Mouse (Mus musculus) midbrain, embryonic 15.5 days (tissue): Measurements from ENCODE around the gene Mx1. TPM values are rescaled to one million over a fixed set of nuclear protein-coding genes. Genes with fewer than 3 reads are reported as not detected.

Experiments used
- ATAC-seq: fragments of 200-750 bp; cut with Nextera tagmentation; replicated peaks from 2 replicates; pipeline ENCODE4 v1.8.0; 2017; ENCODE audit warnings: moderate TSS enrichment
- H3K27ac ChIP-seq: fragments of 300-500 bp; sonication (generic); 2 replicates; pipeline ENCODE4 v1.5.1; 2015; ENCODE audit warnings: mild to moderate bottlenecking, inconsistent platforms
- H3K27me3 ChIP-seq: fragments of 300-500 bp; sonication (generic); replicated peaks from 2 replicates; pipeline ENCODE4 v1.6.1; 2015; ENCODE audit warnings: inconsistent platforms
- H3K36me3 ChIP-seq: fragments of 300-500 bp; sonication (generic); replicated peaks from 2 replicates; pipeline ENCODE4 v1.6.1; 2015; ENCODE audit warnings: inconsistent platforms
- H3K4me1 ChIP-seq: fragments of 300-500 bp; sonication (generic); 2 replicates; pipeline ENCODE4 v1.6.1; 2015; ENCODE audit warnings: inconsistent platforms
- H3K4me2 ChIP-seq: fragments of 300-500 bp; sonication (generic); 2 replicates; pipeline ENCODE4 v1.6.1; 2015; ENCODE audit warnings: inconsistent platforms, mild to moderate bottlenecking, moderate library complexity
- H3K4me3 ChIP-seq: fragments of 300-500 bp; sonication (generic); 2 replicates; pipeline ENCODE4 v1.5.1; 2015; ENCODE audit warnings: mild to moderate bottlenecking, inconsistent platforms
- H3K9ac ChIP-seq: fragments of 300-500 bp; sonication (generic); 2 replicates; pipeline ENCODE4 v1.6.1; 2015; ENCODE audit warnings: mild to moderate bottlenecking, inconsistent platforms
- H3K9me3 ChIP-seq: fragments of 300-500 bp; sonication (generic); 2 replicates; pipeline ENCODE4 v1.6.1; 2016; ENCODE audit warnings: inconsistent platforms
- WGBS: fragments of 180-500 bp; shearing (Covaris S2); methylation state at CpG from one replicate; pipeline ENCODE4 v1.1.7; 2015; ENCODE audit warnings: mixed read lengths; 5-methylcytosine and 5-hydroxymethylcytosine counted together
- polyA plus RNA-seq: library from polyadenylated mRNA; unstranded; fragments of >200 nt; fragmentation: Nextera tagmentation; extraction: Ambion mirVana; gene quantifications from 2 replicates; pipeline ENCODE4 v1.2.1, GENCODE M21; 2015

Gene Mx1
- 0.19 and 0.34 TPM in 2 replicates for polyA plus RNA-seq

- Histone ChIP-seq H3K4me3 (no peak within 1 kb of the TSS), H3K4me2 (no peak within 1 kb of the TSS), H3K36me3 (no peaks in the 10 kb centered on the region), H3K27me3 (no peaks in the 10 kb centered on the region), H3K9ac (no peak within 1 kb of the TSS), H3K4me1 (0 out of 2 replicates have a peak, but pooled peaks cover 2% of the 10 kb centered on the region), H3K9me3 (no peaks in the 10 kb centered on the region), H3K27ac (no peak within 1 kb of the TSS)
- 26% methylated on average over 4 of the region's 4 CpGs for WGBS
- 0 out of 2 replicates have a peak, but pooled peaks have one; percentile 37 for ATAC-seq
These were observed at the start of gene Mx1 for GRCm38 (mm10) chr16:97462481-97463181. TSS of gene Mx1 (minus strand) at chr16:97462907.

GRCm38 (mm10) chr16:97512347-97512751, 49.6 kb upstream of the Mx1 start:
- H3K4me3 ChIP-seq = no peak overlapping the region
- no peak overlapping the region for H3K9ac ChIP-seq
- H3K4me1 ChIP-seq = no peaks in the 10 kb centered on the region
- H3K4me2 ChIP-seq = no peak overlapping the region
- WGBS = 85% methylated on average over 12 of the region's 12 CpGs
- H3K27me3 ChIP-seq = no peaks in the 10 kb centered on the region
- H3K36me3 ChIP-seq = no peaks in the 10 kb centered on the region
- ATAC-seq = no peak
- H3K9me3 ChIP-seq = no peaks in the 10 kb centered on the region
- no peak overlapping the region for H3K27ac ChIP-seq

- H3K4me2 ChIP-seq = no peak overlapping the region
- no peaks in the 10 kb centered on the region for H3K27me3 ChIP-seq
- H3K27ac ChIP-seq = no peak overlapping the region
- no peak overlapping the region for H3K9ac ChIP-seq
- no peaks in the 10 kb centered on the region for H3K9me3 ChIP-seq
- ATAC-seq = no peak
- H3K4me3 ChIP-seq = no peak overlapping the region
- H3K36me3 ChIP-seq = no peaks in the 10 kb centered on the region
- no peaks in the 10 kb centered on the region for H3K4me1 ChIP-seq
These were observed 48.8 kb upstream of the Mx1 start for GRCm38 (mm10) chr16:97511495-97511894.

GRCm38 (mm10) chr16:97510849-97511248, 48.1 kb upstream of the Mx1 start:
- Histone ChIP-seq H3K36me3 (no peaks in the 10 kb centered on the region), H3K9me3 (no peaks in the 10 kb centered on the region), H3K27me3 (no peaks in the 10 kb centered on the region), H3K4me1 (no peaks in the 10 kb centered on the region), H3K4me2 (no peak overlapping the region), H3K4me3 (no peak overlapping the region), H3K9ac (no peak overlapping the region), H3K27ac (no peak overlapping the region)
- ATAC-seq = no peak
- 79% methylated on average over 5 of the region's 5 CpGs for WGBS

DNA sequence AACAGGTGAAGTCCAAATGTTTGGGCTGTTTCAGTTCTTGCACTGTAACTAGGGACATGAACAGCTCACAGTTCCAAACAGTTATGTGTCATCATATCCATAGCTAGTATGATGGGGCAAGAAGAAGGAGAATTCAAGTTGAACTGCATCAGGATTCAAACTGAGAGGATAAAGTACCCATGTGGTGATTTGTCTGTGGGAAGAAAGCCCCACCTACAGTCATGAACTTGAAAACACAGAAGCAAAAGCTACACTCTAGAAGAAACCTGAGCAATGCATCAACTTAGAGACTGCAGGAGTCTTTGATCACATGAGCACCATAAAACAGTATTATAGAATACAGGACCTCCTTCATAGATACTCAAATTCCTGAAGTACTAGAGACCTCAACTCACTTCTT, 45.1 kb upstream of the Mx1 start:
- H3K4me1 ChIP-seq = no peaks in the 10 kb centered on the region
- no peak for ATAC-seq
- no peak overlapping the region for H3K4me3 ChIP-seq
- H3K27ac ChIP-seq = no peak overlapping the region
- H3K27me3 ChIP-seq = no peaks in the 10 kb centered on the region
- no peaks in the 10 kb centered on the region for H3K9me3 ChIP-seq
- no peak overlapping the region for H3K4me2 ChIP-seq
- no peaks in the 10 kb centered on the region for H3K36me3 ChIP-seq
- H3K9ac ChIP-seq = no peak overlapping the region

DNA sequence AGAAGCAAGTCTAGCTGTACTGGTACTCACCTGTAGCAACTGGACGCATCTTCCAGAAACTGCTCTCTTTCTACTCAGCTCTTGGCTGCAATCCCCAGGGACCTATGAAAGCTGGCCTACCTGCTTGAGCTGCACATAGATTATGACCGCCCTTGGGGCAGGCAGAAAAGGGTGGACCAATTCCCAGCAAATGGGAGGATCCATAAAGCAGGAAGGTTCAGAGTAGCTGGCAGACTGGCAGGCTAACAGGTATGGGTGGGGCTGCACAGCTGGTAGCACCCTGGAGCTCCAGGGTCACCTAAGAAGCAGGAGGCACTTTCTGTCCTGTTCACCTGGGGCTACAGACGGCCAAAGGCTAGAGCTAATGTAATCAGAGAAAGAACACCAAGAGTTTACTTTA, 42.1 kb upstream of the Mx1 start:
- H3K9ac ChIP-seq = no peak overlapping the region
- H3K27me3 ChIP-seq = no peaks in the 10 kb centered on the region
- WGBS = 90% methylated on average over 3 of the region's 3 CpGs
- no peaks in the 10 kb centered on the region for H3K4me1 ChIP-seq
- no peaks in the 10 kb centered on the region for H3K9me3 ChIP-seq
- no peak for ATAC-seq
- H3K4me3 ChIP-seq = no peak overlapping the region
- no peak overlapping the region for H3K27ac ChIP-seq
- no peak overlapping the region for H3K4me2 ChIP-seq
- H3K36me3 ChIP-seq = no peaks in the 10 kb centered on the region

GRCm38 (mm10) chr16:97503849-97504248, 41.1 kb upstream of the Mx1 start:
- H3K4me1 ChIP-seq = no peaks in the 10 kb centered on the region

DNA sequence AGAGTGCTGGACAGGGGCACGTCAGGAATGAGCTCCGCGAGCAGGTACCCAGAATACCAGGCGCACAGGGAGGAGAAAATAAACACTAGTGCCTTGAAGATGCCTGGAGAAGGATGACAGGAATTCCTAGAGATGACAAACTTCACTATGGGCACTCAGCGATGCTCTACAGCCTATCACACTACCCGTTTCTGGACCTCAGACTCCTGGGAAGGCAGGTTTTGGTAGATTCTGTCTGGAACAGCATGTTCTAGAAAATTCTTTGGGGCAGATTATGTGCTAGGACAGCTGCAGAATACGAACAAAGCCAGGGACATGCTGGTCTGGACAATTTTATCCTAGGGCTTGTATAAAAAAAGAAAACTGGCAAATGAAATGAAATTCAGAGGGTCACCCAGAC, 38.2 kb upstream of the Mx1 start:
- 93% methylated on average over 7 of the region's 7 CpGs for WGBS
- no peaks in the 10 kb centered on the region for H3K4me1 ChIP-seq
- no peaks in the 10 kb centered on the region for H3K9me3 ChIP-seq
- no peak overlapping the region for H3K27ac ChIP-seq
- no peaks in the 10 kb centered on the region for H3K27me3 ChIP-seq
- H3K4me3 ChIP-seq = no peak overlapping the region
- no peak overlapping the region for H3K9ac ChIP-seq
- no peaks in the 10 kb centered on the region for H3K36me3 ChIP-seq
- H3K4me2 ChIP-seq = no peak overlapping the region
- no peak for ATAC-seq

More at GRCm38 (mm10) chr16:97503849-97504248, 41.1 kb upstream of the Mx1 start:
- Histone ChIP-seq H3K27ac (no peak overlapping the region), H3K9ac (no peak overlapping the region), H3K4me2 (no peak overlapping the region), H3K4me3 (no peak overlapping the region), H3K27me3 (no peaks in the 10 kb centered on the region), H3K36me3 (no peaks in the 10 kb centered on the region), H3K9me3 (no peaks in the 10 kb centered on the region)
- ATAC-seq = no peak
- WGBS = 81% methylated on average over 3 of the region's 3 CpGs

DNA sequence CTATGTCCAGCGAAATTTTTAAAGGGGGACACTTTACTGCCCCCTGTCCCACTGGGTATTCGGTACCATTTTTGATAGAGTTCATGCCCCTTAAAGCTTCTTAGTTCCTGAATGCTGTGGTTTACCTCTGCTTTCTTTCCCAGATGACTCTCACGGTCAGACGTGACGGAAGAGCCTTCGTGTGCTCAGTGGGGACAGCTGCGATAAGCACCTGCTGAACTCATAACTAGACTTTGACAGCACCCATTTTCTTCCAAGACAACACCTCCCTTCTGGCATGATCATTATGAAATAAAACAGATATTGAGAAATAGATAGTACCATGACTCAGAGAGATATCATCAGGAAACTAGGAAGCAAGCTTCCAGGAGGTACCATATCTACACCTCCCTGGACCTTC, 36.7 kb upstream of the Mx1 start:
- H3K36me3 ChIP-seq = no peaks in the 10 kb centered on the region
- no peak overlapping the region for H3K4me3 ChIP-seq
- H3K9ac ChIP-seq = no peak overlapping the region
- no peaks in the 10 kb centered on the region for H3K9me3 ChIP-seq
- no peak overlapping the region for H3K27ac ChIP-seq
- no peak overlapping the region for H3K4me2 ChIP-seq
- ATAC-seq = no peak
- no peaks in the 10 kb centered on the region for H3K4me1 ChIP-seq
- no peaks in the 10 kb centered on the region for H3K27me3 ChIP-seq
- WGBS = 91% methylated on average over 7 of the region's 7 CpGs

- no peaks in the 10 kb centered on the region for H3K4me1 ChIP-seq
- WGBS = 92% methylated on average over 3 of the region's 3 CpGs
- no peak overlapping the region for H3K9ac ChIP-seq
- H3K4me2 ChIP-seq = no peak overlapping the region
- no peaks in the 10 kb centered on the region for H3K27me3 ChIP-seq
- no peaks in the 10 kb centered on the region for H3K36me3 ChIP-seq
- no peak overlapping the region for H3K27ac ChIP-seq
- H3K9me3 ChIP-seq = no peaks in the 10 kb centered on the region
- no peak for ATAC-seq
- H3K4me3 ChIP-seq = no peak overlapping the region
These were observed 35.4 kb upstream of the Mx1 start for GRCm38 (mm10) chr16:97498139-97498538.

DNA sequence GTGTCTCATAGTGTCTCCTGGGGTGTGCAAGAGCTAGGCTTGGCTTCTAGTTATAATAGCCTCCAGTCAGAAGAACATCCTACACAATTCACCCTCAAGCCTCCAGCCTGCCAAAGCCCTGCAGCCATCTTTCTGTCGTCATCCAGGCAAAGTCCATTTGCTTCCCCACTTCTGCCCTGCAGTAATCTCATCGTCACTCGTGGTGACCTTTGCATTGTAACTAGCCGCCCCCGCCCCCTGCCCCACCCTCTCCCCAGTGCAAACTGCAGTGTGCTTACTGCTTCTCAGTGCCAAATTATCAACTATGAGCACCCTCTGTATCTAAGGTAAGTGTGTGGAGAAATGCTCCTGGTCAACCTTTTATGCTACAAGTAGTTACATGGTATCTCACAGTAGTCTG, 35.0 kb upstream of the Mx1 start:
- WGBS = 51% methylated on average over 5 of the region's 5 CpGs
- no peak overlapping the region for H3K9ac ChIP-seq
- ATAC-seq = no peak
- no peaks in the 10 kb centered on the region for H3K36me3 ChIP-seq
- H3K4me1 ChIP-seq = no peaks in the 10 kb centered on the region
- H3K9me3 ChIP-seq = no peaks in the 10 kb centered on the region
- H3K27me3 ChIP-seq = no peaks in the 10 kb centered on the region
- H3K4me2 ChIP-seq = no peak overlapping the region
- H3K4me3 ChIP-seq = no peak overlapping the region
- no peak overlapping the region for H3K27ac ChIP-seq

GRCm38 (mm10) chr16:97496026-97496425, 33.3 kb upstream of the Mx1 start:
- Histone ChIP-seq H3K27ac (no peak overlapping the region), H3K4me3 (no peak overlapping the region), H3K4me2 (no peak overlapping the region), H3K9me3 (no peaks in the 10 kb centered on the region), H3K4me1 (no peaks in the 10 kb centered on the region), H3K9ac (no peak overlapping the region), H3K27me3 (no peaks in the 10 kb centered on the region), H3K36me3 (no peaks in the 10 kb centered on the region)
- 60% methylated on average over 3 of the region's 3 CpGs for WGBS
- no peak for ATAC-seq

- Histone ChIP-seq H3K9ac (no peak overlapping the region), H3K27me3 (no peaks in the 10 kb centered on the region), H3K4me1 (no peaks in the 10 kb centered on the region), H3K9me3 (no peaks in the 10 kb centered on the region), H3K4me3 (no peak overlapping the region), H3K36me3 (no peaks in the 10 kb centered on the region), H3K4me2 (no peak overlapping the region), H3K27ac (no peak overlapping the region)
- ATAC-seq = no peak
- 74% methylated on average over 1 of the region's 1 CpGs for WGBS
These were observed 29.7 kb upstream of the Mx1 start for GRCm38 (mm10) chr16:97492369-97492768.
